Mouse (Mus musculus): ENCODE results near the gene Ttc21a.

Ttc21a gene

DNA sequence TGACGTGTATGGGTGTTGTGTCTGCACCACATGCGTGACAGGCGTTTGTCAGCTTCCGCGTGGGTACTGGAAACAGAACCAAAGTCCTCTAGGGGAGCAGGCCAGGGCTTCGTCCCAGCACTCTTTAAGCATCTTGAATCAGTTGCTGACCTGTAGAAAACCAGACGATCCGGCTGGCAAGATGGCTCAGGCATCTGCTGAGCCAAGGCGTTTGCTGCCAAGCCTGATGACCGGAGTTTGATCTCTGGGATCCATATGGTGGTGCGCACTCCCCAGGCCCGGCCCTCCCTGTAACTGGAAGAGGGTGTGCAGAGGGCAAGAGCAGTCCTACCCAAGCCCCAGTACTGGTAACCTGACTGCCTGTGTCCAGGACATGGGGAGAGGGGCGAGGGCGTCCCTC is 4.5 kb downstream of the Ttc21a start:
- no peak for DNase-seq

DNA sequence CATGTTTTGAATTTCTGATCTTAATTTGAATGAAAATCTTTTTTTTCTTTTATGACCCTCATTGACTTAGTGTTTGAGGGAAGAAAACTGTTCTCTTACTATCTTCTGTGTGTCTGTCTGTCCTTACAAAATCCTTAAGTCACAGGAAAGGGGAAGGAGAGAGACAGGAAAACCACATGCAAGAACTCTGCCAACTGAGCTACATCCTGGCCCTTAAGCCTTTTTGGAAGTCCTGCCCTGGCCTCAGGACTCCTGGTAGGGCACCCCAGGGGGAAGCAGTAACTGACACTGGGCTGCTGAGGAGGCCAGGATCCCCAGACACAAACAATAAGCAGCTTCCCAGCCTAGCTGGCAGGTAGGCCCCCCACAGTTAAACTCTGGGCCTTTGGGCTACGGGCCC is 5.9 kb downstream of the Ttc21a start:
- no peak for DNase-seq

- DNase-seq, result no peak
Measured at GRCm38 (mm10) chr9:119945173-119945900, 7.9 kb downstream of the Ttc21a start.

- no peak for DNase-seq
Measured at GRCm38 (mm10) chr9:119948804-119949203, 11.4 kb downstream of the Ttc21a start.

DNA sequence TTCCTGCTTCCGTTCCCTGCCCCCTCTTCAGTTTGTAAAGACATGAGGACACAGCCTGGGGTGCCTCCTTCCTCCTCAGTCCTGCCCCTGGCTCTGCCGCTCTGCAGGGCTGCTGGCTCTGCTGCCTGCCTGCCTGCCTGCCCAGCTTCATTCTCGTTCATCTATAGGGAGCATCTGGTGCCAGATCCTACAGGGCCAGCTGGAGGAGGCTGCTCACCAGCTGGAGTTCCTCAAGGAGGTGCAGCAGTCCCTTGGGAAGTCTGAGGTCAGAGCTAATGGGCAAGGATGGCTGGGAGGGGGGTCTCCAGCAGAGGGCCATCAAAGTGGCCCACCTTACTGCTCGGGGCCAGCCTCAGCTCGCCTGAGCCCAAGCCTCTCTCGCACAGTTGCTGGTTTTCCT is 13.0 kb downstream of the Ttc21a start:
- no peak for DNase-seq

- DNase-seq, result no peak
Measured at GRCm38 (mm10) chr9:119951388-119951787, 14.0 kb downstream of the Ttc21a start.

- no peak for DNase-seq
Measured at GRCm38 (mm10) chr9:119958835-119959234, 21.4 kb downstream of the Ttc21a start.

DNA sequence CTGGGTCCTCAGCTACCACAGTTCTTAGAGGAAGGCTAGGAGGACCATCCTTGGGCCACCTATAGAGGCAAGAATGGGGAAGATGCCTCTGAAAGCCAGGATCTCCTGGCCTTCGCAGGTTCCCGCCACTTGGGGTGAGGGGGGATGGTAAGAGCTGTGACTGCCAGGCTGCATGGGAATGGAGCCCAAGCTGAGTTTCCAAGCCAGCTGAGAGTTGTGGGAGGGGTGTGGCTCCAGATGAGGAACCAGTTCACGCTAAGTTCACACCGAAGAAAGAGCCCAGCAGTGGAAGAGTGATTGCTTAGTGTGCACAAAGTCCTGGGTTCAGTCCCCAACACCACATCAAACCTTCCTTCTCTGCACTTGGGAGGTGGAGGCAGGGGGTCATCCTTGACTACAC is 24.8 kb downstream of the Ttc21a start:
- no peak for DNase-seq

DNA sequence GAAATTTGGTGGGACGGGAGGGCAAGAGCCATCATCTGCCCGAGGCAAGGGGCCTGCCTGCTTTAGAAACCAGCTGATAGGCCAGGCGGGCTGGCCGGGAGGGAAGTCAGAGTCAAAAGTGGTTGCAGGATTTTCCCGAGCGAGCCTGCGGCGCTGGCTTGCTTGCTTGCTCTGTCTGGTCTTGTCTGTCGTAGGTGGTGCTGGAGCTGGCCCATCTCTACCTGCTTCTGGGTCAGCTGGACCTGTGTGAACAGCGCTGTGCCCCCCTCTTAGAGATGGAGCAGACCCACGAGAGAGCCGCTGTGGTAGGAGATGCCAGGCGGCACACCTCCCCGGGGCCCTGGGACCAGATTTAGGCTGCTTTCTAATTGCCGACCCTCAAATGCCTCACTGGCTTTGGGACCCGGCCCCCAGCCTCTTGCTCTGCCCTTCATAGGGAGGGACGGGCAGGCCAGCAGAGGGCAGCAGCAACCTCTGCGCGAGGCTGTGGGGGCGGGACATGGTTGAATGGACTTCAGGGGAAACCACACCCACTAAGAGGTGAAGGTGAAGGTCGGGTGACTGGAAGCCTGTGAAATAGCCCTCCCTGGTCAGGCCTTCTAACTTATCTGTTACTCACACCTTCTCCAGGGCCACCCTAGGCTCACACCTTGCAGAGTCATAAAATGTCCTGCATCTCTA is 25.7 kb downstream of the Ttc21a start:
- no peak for DNase-seq

GRCm38 (mm10) chr9:119964206-119964605 is 26.8 kb downstream of the Ttc21a start:
- no peak for DNase-seq

DNA sequence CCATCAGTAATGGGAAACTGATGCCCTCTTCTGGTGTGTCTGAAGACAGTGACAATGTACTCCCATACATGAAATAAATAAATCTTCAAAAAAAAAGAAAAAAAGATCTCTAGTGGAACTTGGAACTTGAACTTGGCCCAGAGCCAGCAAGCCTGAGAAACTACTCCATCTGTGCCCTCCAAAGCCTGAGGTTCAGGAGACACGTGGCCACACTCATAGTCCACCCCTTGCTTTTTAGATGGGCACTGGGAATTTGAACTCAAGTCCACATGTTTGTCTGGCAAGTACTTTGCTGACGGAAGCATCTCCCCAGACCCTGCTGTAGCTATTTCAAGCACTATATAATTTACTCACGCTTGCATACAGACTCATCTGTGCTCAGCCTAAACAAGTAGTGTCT is 27.8 kb downstream of the Ttc21a start:
- no peak for DNase-seq

GRCm38 (mm10) chr9:119966221-119966910 is 29.0 kb downstream of the Ttc21a start:
- DNase-seq, result no peak

- no peak for DNase-seq
Measured at GRCm38 (mm10) chr9:119969811-119970210, 32.4 kb downstream of the Ttc21a start.

DNA sequence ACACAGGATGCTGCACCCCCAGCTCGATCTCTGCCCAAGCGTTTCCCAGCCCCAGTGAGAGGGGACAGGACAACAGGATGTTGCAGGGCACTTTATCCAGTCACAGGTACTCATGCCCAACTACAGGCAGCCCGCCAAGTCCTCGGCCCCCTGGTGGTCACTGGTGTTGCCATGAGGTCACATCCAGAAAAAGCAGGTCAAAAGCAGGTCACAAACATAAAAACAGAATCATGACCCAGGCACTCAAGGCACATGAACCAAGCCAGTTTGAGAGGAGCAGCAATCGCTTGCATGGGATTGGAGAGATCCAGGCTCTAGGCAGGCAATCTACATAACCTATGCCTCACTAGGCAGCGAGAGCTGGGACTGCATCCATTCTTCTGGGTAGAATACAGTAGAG is 32.8 kb downstream of the Ttc21a start:
- DNase-seq, result peak; percentile 80

- peak; percentile 89 for DNase-seq
Measured at GRCm38 (mm10) chr9:119970763-119971656, 33.6 kb downstream of the Ttc21a start.

DNA sequence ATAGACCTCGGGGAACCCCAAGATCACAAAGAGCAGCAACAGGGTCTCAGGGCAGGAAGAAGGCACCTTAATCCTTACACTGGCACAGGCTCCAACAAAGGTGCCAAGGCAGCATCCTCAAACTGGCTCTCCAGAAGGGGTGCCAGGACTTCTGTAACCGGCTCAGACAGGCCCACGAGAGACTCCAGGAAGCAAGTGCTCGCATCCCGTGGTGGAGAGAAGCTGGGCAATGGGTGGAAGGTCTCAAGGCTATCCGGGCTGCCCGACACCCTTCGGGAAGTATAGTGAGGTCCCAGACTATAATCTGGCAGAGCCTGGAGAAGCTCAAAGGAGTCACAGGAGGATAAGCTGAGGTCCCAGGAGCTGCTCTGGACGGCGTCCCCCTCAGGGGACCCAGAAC is 34.8 kb downstream of the Ttc21a start:
- peak; percentile 59 for DNase-seq

DNA sequence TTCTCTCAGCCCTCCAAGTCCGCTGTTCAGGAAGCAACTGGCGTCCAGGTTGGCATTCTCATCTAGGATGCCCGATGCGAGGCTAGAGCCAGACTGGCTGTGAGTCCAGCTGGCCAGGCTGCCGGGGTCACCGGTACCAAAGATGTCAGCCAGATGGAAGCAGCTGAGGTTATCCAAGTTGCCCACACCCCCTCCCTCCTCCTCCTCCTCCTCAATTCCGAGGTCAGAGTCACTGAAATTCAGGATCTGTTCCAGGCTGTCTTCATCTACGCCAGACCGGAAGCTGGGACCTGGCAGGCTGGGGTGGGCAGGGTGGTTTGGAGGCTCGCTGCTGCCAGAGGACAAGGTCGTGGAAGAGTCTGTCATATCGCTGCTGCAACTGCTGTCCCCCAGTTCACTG is 35.2 kb downstream of the Ttc21a start:
- DNase-seq, result peak; percentile 77

- DNase-seq, result no peak
Measured at GRCm38 (mm10) chr9:119973281-119973680, 35.9 kb downstream of the Ttc21a start.

DNA sequence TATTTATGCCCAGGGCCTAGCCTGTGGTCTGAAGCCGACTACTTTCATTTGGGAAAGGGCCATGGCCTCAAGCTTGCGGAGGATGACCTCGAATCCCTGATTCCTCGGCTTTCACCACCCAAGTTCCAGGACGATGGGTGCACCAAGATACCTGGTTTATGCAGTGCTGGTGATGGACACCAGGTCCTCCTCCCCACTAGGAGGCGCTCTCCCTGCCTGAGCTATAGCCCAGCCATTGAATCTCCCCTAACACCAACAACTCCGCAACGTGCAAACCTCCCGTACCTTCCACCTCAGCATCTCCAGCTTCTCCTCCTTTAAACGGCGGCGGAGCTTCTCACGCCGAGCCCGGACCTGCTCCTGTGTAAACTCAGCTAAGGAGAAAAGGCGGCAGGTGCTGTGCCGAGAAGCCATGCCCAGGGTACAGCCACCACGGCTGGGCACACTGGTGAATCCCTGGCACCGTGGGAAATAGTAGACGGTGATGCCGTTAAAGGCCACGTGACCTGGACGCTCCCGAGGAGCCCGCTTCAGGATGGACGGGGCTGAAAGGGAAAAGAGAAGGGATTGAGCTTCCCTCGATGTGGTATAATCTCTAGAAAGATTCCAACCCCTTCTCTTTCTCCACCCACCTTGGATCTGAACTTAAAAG is 36.6 kb downstream of the Ttc21a start:
- no peak for DNase-seq

GRCm38 (mm10) chr9:119974609-119975008 is 37.2 kb downstream of the Ttc21a start:
- no peak for DNase-seq

DNA sequence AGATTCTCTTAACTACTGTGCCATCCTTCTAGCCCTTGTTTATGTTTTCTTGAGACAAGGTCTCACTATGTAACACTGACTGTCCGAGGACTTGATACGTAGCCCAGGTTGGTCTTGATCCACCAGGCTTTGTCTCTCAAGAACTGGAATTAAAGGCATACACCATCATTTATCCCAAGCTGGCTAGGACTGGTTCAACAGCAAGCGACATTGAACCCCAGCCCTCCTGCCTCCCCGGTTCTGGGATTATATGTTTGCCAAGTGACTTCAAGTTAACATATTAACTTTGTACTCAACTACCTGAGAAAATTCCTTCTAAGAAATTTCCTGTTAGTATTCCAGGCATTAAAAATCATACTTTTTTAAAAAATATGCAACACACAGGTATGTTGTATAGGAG is 37.9 kb downstream of the Ttc21a start:
- no peak for DNase-seq
